Mouse (Mus musculus): Measurements from ENCODE around the gene Xpnpep1.

- TF ChIP-seq POLR2A (IDR thresholded peaks at IDR 0.05; ENCODE audit: low read depth, low read length) (no peak), CTCF (conservative IDR thresholded peaks at IDR 0.05; ENCODE audit: insufficient read depth, insufficient read length, low read depth, low read length) (peak; percentile 56)
These were observed 20.1 kb downstream of the Xpnpep1 start for GRCm38 (mm10) chr19:53019716-53020463.
